Mouse (Mus musculus): ENCODE data around the gene Pdcd5.

DNA sequence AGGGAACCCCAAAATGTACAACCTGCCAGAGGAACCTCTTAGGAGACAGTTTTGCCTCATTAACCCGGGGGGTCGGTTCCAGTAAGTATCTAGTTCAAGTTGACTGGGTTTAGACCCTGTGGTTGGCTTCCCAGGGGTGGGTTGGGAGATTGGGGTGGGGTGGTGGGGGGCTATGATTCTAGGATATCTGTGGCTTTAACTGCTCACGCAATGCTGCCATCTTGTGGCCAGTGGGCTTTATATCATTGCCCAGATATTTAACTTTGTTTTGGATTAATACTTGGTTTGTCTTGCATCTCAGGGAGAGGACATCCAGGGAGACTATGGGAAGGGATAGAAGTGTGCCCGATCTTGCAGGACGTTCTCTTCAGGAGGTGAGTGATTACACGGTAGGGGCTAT, 11.1 kb downstream of the Pdcd5 start:
- TF ChIP-seq GATA1 (IDR thresholded peaks at IDR 0.05; ENCODE audit: borderline replicate concordance, low read length) (no peak), FLI1 (IDR thresholded peaks at IDR 0.05; ENCODE audit: low read length) (no peak)

Measured in megakaryocyte, embryonic 14.5 days (primary cell).